ENCODE assay signal across 17 mouse cellular contexts in genomic region chr6:3741996-3742713, GRCm38 (mm10). TPM values are rescaled to one million over a fixed set of nuclear protein-coding genes. Genes with fewer than 3 reads are reported as not detected.
"Had no signal": no experiment of that assay in that cellular context is flagged by ENCODE, and none has a peak within 500 bp of the region (broad histone marks: within the 10 kb centered on the region; RNA-seq: fewer than 3 reads in every experiment).

No protein-coding gene starts in this region.

- H3K36me3 ChIP-seq: limb, embryonic 13.5 days; liver, embryonic 13.5 days; midbrain, embryonic 12.5 days; neural tube, embryonic 15.5 days had no signal

- H3K4me1 ChIP-seq: limb, embryonic 13.5 days; liver, embryonic 13.5 days; midbrain, embryonic 12.5 days; neural tube, embryonic 15.5 days had no signal

- H3K9ac ChIP-seq: limb, embryonic 13.5 days; liver, embryonic 13.5 days; midbrain, embryonic 12.5 days; neural tube, embryonic 15.5 days had no signal

- DNase-seq: kidney, adult 11 months; kidney, adult 9 months; kidney, postnatal 36 days; layer of hippocampus, adult 9-11 months; layer of hippocampus, postnatal 36 days; liver, embryonic 13.5 days; right cerebral cortex, adult 18-20 months; right cerebral cortex, postnatal 25 days; thymus, postnatal 14 days had no signal

- H3K27ac ChIP-seq: kidney, postnatal 0 days; limb, embryonic 13.5 days; liver, embryonic 13.5 days; midbrain, embryonic 12.5 days; neural tube, embryonic 15.5 days; stomach, postnatal 0 days had no signal

- H3K4me3 ChIP-seq: limb, embryonic 13.5 days; liver, embryonic 13.5 days; midbrain, embryonic 12.5 days; myocyte; neural tube, embryonic 15.5 days had no signal

- H3K27me3 ChIP-seq: limb, embryonic 13.5 days; liver, embryonic 13.5 days; midbrain, embryonic 12.5 days; neural tube, embryonic 15.5 days had no signal

- H3K9me3 ChIP-seq: limb, embryonic 13.5 days; liver, embryonic 13.5 days; midbrain, embryonic 12.5 days; neural tube, embryonic 15.5 days had no signal

- H3K4me2 ChIP-seq: limb, embryonic 13.5 days; liver, embryonic 13.5 days; midbrain, embryonic 12.5 days; neural tube, embryonic 15.5 days had no signal

RNA-seq across cellular contexts. Expression of gene Calcr, which starts 22.4 kb away (rescaled TPM):
- total RNA-seq: layer of hippocampus, adult 18-20 months; layer of hippocampus, postnatal 36 days; megakaryocyte-erythroid progenitor cell, adult 5-6 weeks had no signal
- polyA plus RNA-seq: liver, embryonic 13.5 days; myocyte had no signal
